Mouse (Mus musculus) lung, embryonic 14.5 days (tissue): Measurements from ENCODE around the gene Tex26. TPM values are rescaled to one million over a fixed set of nuclear protein-coding genes. Genes with fewer than 3 reads are reported as not detected.

Experiments
- ATAC-seq: fragments of 200-750 bp; cut with Nextera tagmentation; 2 replicates; pipeline ENCODE4 v1.8.0; 2017; ENCODE audit warnings: mild to moderate bottlenecking, moderate TSS enrichment, moderate library complexity; ENCODE audit not compliant: insufficient read depth
- DNase-seq: peaks from one replicate; pipeline ENCODE4 v3.0.0-alpha.2; 2015
- H3K27ac ChIP-seq: fragments of 300-500 bp; sonication (generic); 2 replicates; pipeline ENCODE4 v1.5.1; 2014; ENCODE audit warnings: low read depth, mild to moderate bottlenecking, moderate library complexity
- H3K27me3 ChIP-seq: fragments of 300-500 bp; sonication (generic); 2 replicates; pipeline ENCODE4 v1.6.1; 2014; ENCODE audit warnings: low read length, control low read depth; ENCODE audit not compliant: insufficient read depth
- H3K36me3 ChIP-seq: fragments of 300-500 bp; sonication (generic); 2 replicates; pipeline ENCODE4 v1.6.1; 2014; ENCODE audit warnings: control low read depth; ENCODE audit not compliant: insufficient read depth
- H3K4me1 ChIP-seq: fragments of 300-500 bp; sonication (generic); 2 replicates; pipeline ENCODE4 v1.6.1; 2014; ENCODE audit warnings: antibody characterized with exemption, control low read depth; ENCODE audit not compliant: insufficient read depth
- H3K4me2 ChIP-seq: fragments of 300-500 bp; sonication (generic); 2 replicates; pipeline ENCODE4 v1.6.1; 2014; ENCODE audit warnings: mild to moderate bottlenecking
- H3K4me3 ChIP-seq: fragments of 300-500 bp; sonication (generic); 2 replicates; pipeline ENCODE4 v1.5.1; 2014; ENCODE audit warnings: low read depth, low read length
- H3K9ac ChIP-seq: fragments of 300-500 bp; sonication (generic); 2 replicates; pipeline ENCODE4 v1.6.1; 2014
- H3K9me3 ChIP-seq: fragments of 300-500 bp; sonication (generic); 2 replicates; pipeline ENCODE4 v1.6.1; 2016; ENCODE audit warnings: low read depth, low read length, control low read depth
- CTCF ChIP-seq: IDR thresholded peaks from 2 replicates; pipeline ENCODE4 v1.5.1; 2016; ENCODE audit warnings: antibody characterized with exemption, low read depth
- WGBS: fragments of 180-500 bp; shearing (Covaris S2); extraction: QIAGEN DNeasy Blood & Tissue Kit; methylation state at CpG from one replicate; pipeline ENCODE4 v1.1.7; 2014; 5-methylcytosine and 5-hydroxymethylcytosine counted together
- polyA plus RNA-seq: library from polyadenylated mRNA; unstranded; fragments of >200 nt; fragmentation: Nextera tagmentation; extraction: Ambion mirVana; gene quantifications from 2 replicates; pipeline ENCODE4 v1.2.1, GENCODE M21; 2014

Gene Tex26
- 0.64 and 1.0 TPM in 2 replicates for polyA plus RNA-seq

DNA sequence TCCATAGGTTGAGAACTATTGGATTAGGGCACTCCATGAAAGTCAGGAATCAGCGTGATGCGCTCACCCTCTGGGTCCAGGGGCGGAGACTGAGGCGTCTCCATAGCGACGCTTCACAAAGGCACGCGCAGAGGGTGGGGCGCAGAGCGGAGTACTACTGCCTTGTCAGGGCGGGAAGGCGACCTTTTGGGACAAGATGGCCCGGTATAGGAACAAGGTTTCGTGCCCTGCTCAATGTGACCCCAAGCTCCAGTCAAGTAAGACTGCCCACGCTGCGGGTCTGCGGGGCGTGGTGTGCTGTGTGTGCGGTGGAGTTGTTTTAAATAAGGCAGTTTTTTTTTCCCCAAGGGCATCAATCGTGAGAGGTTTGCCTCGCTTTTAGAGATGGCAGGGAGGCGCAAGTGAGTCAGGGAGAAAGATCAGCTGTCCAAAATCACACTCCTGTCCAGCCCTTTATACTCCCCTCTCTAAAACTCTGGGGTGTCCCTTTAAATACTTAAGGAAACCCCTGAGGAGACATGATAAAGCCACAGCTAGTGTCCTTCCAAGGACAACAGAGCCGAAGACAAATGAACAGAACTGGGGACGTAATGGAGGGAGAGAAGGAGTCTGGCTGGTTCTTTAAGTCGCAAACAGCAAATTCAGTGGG is at the start of gene Tex26:
TSS of gene Tex26 (plus strand) at position 130 of the 649 bp plus-strand sequence.
- ATAC-seq: peak; percentile 90
- peak within 1 kb of the TSS; percentile 41 for H3K4me3 ChIP-seq
- no peaks in the 10 kb centered on the region for H3K9me3 ChIP-seq
- DNase-seq: peak; percentile 94
- peak within 1 kb of the TSS; percentile 86 for H3K27ac ChIP-seq
- H3K4me2 ChIP-seq: peak within 1 kb of the TSS; percentile 85
- H3K9ac ChIP-seq: peak within 1 kb of the TSS; percentile 42
- no peaks in the 10 kb centered on the region for H3K36me3 ChIP-seq
- no peaks in the 10 kb centered on the region for H3K27me3 ChIP-seq
- peaks cover 10% of the 10 kb centered on the region; the same call in 1 of the 2 replicates for H3K4me1 ChIP-seq
- WGBS: under 1% methylated on average over 25 of the region's 25 CpGs
- TF ChIP-seq CTCF: peak; percentile 3; the same call in 1 of the 2 replicates

GRCm38 (mm10) chr5:149391574-149392375 is 47.7 kb upstream of the Tex26 start:
- H3K9me3 ChIP-seq: 0 out of 2 replicates have a peak, but pooled peaks cover 3% of the 10 kb centered on the region
- peak overlapping the region; percentile 90 for H3K27ac ChIP-seq
- no peaks in the 10 kb centered on the region for H3K27me3 ChIP-seq
- H3K36me3 ChIP-seq: no peaks in the 10 kb centered on the region
- peaks cover 28% of the 10 kb centered on the region for H3K4me1 ChIP-seq
- peak; percentile 67 for ATAC-seq
- no peak overlapping the region; the same call in 1 of the 2 replicates for H3K9ac ChIP-seq
- no peak for TF ChIP-seq CTCF
- H3K4me2 ChIP-seq: peak overlapping the region; percentile 35
- peak; percentile 82 for DNase-seq
- H3K4me3 ChIP-seq: no peak overlapping the region
- WGBS: 4% methylated on average over 18 of the region's 18 CpGs

DNA sequence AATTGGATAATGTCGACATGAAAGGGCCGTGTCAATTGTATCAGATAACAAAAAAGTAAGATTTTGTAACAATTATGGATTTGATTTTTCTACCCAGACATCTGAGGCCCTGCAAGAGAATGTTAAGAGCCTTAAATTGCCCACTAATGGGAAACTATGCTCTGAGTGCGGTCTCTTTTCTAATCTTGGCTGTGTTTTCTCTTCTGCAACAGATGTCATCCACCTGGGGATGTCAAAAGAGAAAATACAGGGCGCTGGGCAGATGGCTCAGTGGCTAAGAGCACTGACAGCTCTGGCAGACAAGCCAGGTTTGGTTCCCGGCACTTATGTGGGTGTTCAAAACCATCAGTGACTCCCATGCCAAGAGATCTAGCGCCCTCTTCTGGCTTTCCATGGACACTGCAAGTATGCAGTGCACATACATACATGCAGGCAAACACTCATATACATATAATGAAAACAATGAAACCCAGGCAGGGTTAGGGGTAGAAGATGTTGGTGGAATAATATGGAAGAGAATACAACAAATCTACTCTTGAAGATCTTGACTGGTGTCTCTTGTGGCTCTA is 47.0 kb upstream of the Tex26 start:
- Histone ChIP-seq H3K36me3 (no peaks in the 10 kb centered on the region), H3K4me2 (no peak overlapping the region), H3K9ac (no peak overlapping the region), H3K9me3 (0 out of 2 replicates have a peak, but pooled peaks cover 3% of the 10 kb centered on the region), H3K27me3 (no peaks in the 10 kb centered on the region), H3K4me3 (no peak overlapping the region), H3K27ac (peak overlapping the region; percentile 90), H3K4me1 (peaks cover 28% of the 10 kb centered on the region)
- DNase-seq: peak; percentile 58
- peak; percentile 5; the same call in 1 of the 2 replicates for ATAC-seq
- 11% methylated on average over 6 of the region's 6 CpGs for WGBS
- peak; percentile 60 for TF ChIP-seq CTCF

DNA sequence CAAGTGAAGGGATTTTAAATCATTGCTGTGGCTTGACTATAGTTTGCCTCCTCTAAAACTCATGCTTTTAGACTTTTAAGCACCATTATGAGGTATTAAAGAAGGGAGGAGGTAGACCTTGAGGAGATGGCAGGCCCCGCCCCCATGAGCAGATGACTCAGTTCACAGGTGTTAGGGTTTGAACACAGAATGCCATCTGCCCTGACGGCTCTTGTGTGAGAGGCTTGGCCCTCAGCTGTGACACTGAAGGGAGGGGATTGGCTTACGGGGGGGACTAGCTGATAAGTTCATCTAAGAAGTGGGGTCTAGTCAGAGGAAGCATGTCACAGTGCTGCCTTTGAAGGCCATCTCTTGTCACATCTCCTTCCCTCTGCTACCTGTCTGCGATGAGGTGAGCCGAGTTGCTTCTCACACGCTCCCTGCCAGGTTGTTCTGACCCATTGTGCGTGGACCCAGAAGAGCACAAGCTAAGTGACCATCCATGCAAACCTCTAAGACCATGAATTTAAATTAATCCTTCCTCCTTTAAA is 37.9 kb upstream of the Tex26 start:
- 85% methylated on average over 7 of the region's 7 CpGs for WGBS

DNA sequence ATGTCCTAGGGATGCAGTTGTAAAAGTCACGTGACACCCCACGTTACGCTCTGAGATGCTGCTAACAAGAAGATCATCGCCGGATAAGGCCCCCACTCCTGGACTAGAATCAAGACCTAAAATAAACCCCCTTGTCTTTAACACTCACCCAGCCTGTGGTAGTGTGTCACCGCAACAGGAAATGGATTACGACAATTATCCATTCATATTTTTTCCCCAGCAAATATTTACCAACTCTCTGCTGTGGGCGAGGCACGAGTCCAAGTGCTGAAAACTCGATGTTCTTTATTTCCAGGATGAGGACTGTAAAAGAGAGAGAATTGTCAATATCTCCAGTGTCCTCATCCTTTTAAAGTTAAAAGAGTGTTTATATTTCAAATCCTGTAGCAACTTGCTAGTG is 37.4 kb upstream of the Tex26 start:
- H3K36me3 ChIP-seq: no peaks in the 10 kb centered on the region
- 37% methylated on average over 10 of the region's 10 CpGs for WGBS
- no peaks in the 10 kb centered on the region for H3K9me3 ChIP-seq
- TF ChIP-seq CTCF: no peak
- H3K4me3 ChIP-seq: no peak overlapping the region
- ATAC-seq (no peak), DNase-seq (peak; percentile 50)
- peaks cover 6% of the 10 kb centered on the region for H3K4me1 ChIP-seq
- no peak overlapping the region for H3K4me2 ChIP-seq
- H3K27me3 ChIP-seq: no peaks in the 10 kb centered on the region
- no peak overlapping the region for H3K9ac ChIP-seq
- H3K27ac ChIP-seq: no peak overlapping the region

More for the DNA sequence above, 37.9 kb upstream of the Tex26 start:
- no peak overlapping the region for H3K4me3 ChIP-seq
- peaks cover 6% of the 10 kb centered on the region for H3K4me1 ChIP-seq
- ATAC-seq (no peak), DNase-seq (no peak)
- no peak overlapping the region for H3K27ac ChIP-seq
- no peak overlapping the region for H3K9ac ChIP-seq
- no peak for TF ChIP-seq CTCF
- no peaks in the 10 kb centered on the region for H3K9me3 ChIP-seq
- no peaks in the 10 kb centered on the region for H3K36me3 ChIP-seq
- H3K4me2 ChIP-seq: no peak overlapping the region
- no peaks in the 10 kb centered on the region for H3K27me3 ChIP-seq

DNA sequence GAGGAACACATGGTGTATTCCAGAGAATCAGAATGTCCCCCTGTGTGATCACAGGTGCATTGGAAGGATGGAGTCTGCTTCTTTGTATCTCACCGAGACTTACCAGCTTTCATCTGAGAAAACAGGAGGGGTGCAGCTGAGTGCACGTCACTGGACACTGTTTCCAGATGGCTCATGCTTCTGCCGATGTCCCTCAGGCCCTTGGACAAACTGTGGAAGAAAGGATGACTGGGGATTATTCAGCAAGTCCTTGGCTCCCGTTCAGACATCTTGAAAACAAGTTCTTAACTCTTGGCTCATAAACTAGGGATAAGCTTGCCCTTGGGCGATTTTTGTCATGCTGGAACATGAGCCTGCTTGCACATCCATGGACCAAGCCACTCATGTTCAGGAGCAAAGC is 36.1 kb upstream of the Tex26 start:
- TF ChIP-seq CTCF: no peak
- no peak overlapping the region for H3K4me3 ChIP-seq
- 47% methylated on average over 5 of the region's 5 CpGs for WGBS

More for the DNA sequence above, 36.1 kb upstream of the Tex26 start:
- no peaks in the 10 kb centered on the region for H3K27me3 ChIP-seq
- no peaks in the 10 kb centered on the region for H3K9me3 ChIP-seq
- no peak overlapping the region for H3K9ac ChIP-seq
- no peak overlapping the region for H3K27ac ChIP-seq
- no peaks in the 10 kb centered on the region for H3K36me3 ChIP-seq
- DNase-seq (peak; percentile 59), ATAC-seq (peak; percentile 14; the same call in 1 of the 2 replicates)
- peaks cover 5% of the 10 kb centered on the region for H3K4me1 ChIP-seq
- no peak overlapping the region for H3K4me2 ChIP-seq
